Mouse (Mus musculus): ENCODE measurements at regions not wholly inside any gene's neighbourhood (a gene's known extent, or its start where the extent isn't known, plus 50 kb on each side); places are given as distances from the start of the nearest gene placed in this dataset.
"Not testable (repeated sequence)": the region's sequence is repeated elsewhere in the genome, so short reads cannot be mapped to it uniquely, and the experiment has no call there.

DNA sequence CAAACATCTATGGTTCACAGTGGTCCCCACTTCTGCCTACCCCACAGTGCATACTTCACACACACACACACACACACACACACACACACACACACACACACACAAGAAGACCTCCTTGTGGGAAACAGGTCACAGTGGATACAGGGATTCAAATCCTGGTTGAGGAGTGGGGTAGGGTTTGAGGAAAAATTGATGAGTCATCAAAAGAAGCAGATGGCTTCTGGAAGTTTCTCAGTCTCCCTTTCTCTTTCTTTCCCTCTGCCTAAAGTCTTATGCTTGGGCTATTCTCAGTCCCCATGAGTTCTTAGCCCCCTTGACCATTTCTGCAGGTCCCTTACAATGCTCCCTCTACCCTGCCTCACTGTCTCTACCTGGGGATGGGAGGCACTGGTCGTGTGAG, 56.4 kb downstream of the Rassf10 start:
- Histone ChIP-seq H3K4me3 (no peak overlapping the region), H3K27ac (no peak overlapping the region)
- DNase-seq (ENCODE audit: extremely low spot score in 1 of 2, low spot score in 2 of 2), result no peak
- intact Hi-C loops (cut with DNase I), result no loop called here
- TF ChIP-seq CTCF (IDR thresholded peaks at IDR 0.05), result no peak

DNA sequence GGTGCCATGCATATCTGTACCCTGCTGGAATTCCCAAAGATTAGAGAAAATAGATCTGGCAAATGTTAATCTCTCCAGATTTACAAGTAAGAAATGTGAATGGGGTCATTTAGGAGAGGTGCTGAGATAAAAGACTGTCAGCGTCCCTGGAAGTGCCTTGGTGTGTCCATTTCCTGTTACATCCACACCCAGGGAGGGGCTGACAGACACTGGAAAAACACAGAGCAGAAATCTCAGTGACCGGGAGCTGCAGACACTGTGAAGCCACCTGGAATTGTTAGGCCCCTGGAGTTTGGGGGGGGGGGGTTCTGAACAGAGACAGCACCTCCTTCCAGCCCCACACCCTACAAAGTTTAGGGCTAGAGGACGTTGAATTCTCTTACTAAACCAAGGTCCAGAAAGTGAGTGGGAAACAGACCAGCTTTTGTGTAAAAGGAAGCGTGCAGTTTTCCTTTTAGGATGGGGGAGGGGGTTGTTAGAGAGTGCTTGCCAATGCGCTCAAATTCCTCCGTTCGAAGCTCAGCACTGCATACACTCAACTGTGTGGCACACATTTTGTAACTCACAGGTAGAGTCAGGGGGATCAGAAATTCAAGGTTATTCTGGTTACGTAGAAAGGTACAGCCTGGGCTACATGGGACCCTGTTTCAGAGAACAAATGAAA, 63.5 kb downstream of the Rassf10 start:
- Histone ChIP-seq H3K27ac (no peak overlapping the region), H3K4me3 (no peak overlapping the region)
- no peak for TF ChIP-seq CTCF (IDR thresholded peaks at IDR 0.05)
- intact Hi-C loops (cut with DNase I), result no loop called here
- no peak for DNase-seq (ENCODE audit: extremely low spot score in 1 of 2, low spot score in 2 of 2)

GRCm38 (mm10) chr7:113021412-113021811, 67.7 kb downstream of the Rassf10 start:
- TF ChIP-seq CTCF (IDR thresholded peaks at IDR 0.05), result no peak
- H3K4me3 ChIP-seq, result no peak overlapping the region
- DNase-seq (ENCODE audit: extremely low spot score in 1 of 2, low spot score in 2 of 2), result no peak
- intact Hi-C loops (cut with DNase I), result no loop called here
- H3K27ac ChIP-seq, result no peak overlapping the region

- intact Hi-C loops (cut with DNase I), result no loop called here
- TF ChIP-seq CTCF (IDR thresholded peaks at IDR 0.05), result no peak
- no peak for DNase-seq (ENCODE audit: extremely low spot score in 1 of 2, low spot score in 2 of 2)
- no peak overlapping the region for H3K27ac ChIP-seq
- H3K4me3 ChIP-seq, result no peak overlapping the region
Measured at GRCm38 (mm10) chr7:113022516-113022915, 68.8 kb downstream of the Rassf10 start.

- intact Hi-C loops (cut with DNase I), result no loop called here
- Histone ChIP-seq H3K4me3 (no peak overlapping the region), H3K27ac (no peak overlapping the region)
- no peak for TF ChIP-seq CTCF (IDR thresholded peaks at IDR 0.05)
- no peak for DNase-seq (ENCODE audit: extremely low spot score in 1 of 2, low spot score in 2 of 2)
Measured at GRCm38 (mm10) chr7:113025758-113026157, 72.0 kb downstream of the Rassf10 start.

DNA sequence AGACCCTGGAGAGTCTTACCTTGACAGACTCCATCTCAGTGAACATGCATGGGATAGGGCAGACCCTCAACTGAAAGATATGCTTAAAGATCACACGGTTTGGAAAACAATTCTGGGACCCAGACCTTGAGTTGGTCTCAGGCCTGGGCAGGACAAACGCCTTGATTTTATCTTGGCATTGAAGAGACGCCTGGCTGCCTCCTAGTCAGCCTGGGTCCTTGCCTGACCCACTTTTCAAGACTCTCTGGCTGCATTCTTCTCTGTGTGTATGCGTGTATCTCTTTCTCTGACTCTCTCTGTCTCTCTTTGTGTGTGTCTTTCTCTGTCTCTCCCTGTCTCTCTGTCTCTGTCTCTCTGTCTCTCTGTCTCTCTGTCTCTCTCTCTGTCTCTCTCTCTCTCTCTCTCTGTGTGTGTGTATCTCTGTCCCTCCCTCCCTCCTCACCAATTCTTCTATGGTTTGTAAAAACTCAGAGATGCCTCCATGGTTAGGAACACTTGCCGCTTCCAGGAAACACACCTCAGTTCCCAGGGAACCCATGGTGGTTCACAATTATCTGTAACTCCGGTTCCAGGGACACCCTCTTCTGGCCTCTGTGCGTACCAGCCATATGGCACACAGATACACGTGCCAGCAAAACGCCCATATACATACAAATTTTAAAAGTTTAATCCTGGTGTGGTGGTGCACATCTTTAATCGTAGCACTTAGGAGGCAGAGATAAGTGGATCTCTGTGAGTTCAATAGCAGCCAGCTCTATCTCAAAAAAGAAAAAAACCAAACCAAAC, 72.7 kb downstream of the Rassf10 start:
- intact Hi-C loops (cut with DNase I), result no loop called here
- no peak overlapping the region for H3K4me3 ChIP-seq
- DNase-seq (ENCODE audit: extremely low spot score in 1 of 2, low spot score in 2 of 2), result no peak
- no peak overlapping the region for H3K27ac ChIP-seq
- no peak for TF ChIP-seq CTCF (IDR thresholded peaks at IDR 0.05)

GRCm38 (mm10) chr7:113027125-113027801, 73.5 kb downstream of the Rassf10 start:
- H3K27ac ChIP-seq, result no peak overlapping the region
- DNase-seq (ENCODE audit: extremely low spot score in 1 of 2, low spot score in 2 of 2), result no peak
- intact Hi-C loops (cut with DNase I), result no loop called here
- TF ChIP-seq CTCF (IDR thresholded peaks at IDR 0.05), result no peak
- H3K4me3 ChIP-seq, result no peak overlapping the region

DNA sequence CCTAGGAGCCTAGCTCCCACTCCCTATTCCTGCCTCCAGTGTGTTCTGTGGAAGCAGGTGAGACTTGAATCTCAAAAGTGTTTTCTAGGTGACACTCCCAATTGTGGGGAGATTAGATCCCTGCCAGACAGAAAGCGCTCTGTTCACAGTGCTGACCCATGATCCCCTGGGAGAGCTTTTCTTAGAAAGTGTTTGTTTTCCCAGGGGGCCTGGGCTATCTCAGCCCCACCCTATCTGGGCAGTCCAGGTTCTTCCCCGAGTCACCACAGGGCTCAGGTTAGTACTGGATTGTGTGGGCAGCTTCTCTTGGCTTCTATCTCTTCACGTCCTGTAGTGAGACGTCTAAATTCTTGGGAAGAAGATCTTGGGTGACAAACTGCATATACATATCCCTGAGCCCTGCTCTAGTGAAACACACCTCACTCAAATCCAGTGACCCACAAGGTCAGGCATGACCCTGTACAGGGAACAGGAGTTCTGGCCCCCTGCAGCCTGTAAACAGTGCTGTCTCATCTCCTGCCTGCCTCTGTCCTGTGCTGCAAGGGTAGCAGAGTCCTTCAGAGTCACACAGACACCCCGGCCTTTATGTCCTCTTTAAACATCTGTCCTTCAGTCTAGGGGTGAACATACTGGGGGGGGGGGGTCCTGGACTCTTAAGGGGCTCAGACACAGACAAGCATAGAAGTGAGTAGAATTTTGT, 76.4 kb downstream of the Rassf10 start:
- intact Hi-C loops (cut with DNase I), result no loop called here
- Histone ChIP-seq H3K4me3 (no peak overlapping the region), H3K27ac (no peak overlapping the region)
- no peak for TF ChIP-seq CTCF (IDR thresholded peaks at IDR 0.05)
- DNase-seq (ENCODE audit: extremely low spot score in 1 of 2, low spot score in 2 of 2), result no peak

DNA sequence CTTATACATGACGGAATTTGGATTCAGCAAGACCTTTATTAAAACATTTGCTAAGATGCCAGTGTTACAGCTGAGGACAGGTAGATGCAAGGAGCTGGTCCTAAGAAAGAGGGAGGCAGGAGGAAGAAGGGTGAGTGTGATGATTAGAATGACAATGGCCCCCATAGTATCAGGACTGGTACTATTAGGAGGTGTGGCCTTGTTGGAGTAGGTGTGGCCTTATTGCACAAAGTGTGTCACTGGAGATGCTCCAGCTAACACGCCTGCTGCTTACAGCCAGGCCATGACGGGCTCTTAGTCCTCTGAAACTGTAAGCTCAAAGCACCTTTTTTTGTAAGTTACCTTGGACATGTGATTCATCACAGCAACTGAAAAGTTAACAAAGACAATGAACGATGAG, 82.0 kb downstream of the Rassf10 start:
- H3K27ac ChIP-seq, result no peak overlapping the region
- DNase-seq (ENCODE audit: extremely low spot score in 1 of 2, low spot score in 2 of 2), result no peak
- no peak overlapping the region for H3K4me3 ChIP-seq
- TF ChIP-seq CTCF (IDR thresholded peaks at IDR 0.05), result no peak
- intact Hi-C loops (cut with DNase I), result no loop called here

DNA sequence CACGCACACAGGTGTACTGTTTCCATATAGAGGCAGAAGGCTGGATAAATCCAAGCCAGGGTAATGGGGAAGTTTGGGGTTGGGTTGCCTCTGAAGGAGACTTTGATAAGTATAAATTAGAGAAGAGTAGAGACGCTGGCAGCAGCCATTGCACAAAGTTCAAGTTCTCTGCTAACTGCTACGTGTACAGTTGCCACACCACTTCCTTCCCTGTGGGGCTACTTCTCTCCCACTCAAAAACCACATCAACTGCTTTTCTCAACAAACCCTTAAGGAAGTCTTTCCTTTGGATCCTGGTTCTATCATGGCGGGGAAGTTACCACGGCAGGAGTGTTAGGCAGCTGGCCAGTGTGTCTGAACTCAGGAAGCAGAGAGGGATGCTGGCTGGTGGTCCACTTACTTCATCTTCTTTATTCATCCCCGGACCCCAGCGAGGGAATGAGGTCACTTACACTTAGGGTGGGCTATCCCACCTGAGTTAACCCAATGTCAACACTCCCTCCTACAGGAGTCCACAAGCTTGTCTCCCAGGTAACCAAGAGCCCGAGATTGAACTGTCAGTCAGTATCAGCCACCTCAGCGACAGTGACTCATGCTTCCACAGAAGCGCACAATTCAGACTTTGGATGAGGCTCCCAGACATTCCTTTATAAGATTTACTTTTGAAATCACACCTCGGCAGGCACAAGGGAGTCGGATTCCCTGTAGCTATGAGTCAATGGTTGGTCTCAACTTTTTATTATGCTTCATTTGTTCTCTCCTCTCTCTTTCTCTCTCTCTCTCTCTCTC, 84.3 kb downstream of the Rassf10 start:
- Histone ChIP-seq H3K27ac (no peak overlapping the region), H3K4me3 (no peak overlapping the region)
- intact Hi-C loops (cut with DNase I), result no loop called here
- TF ChIP-seq CTCF (IDR thresholded peaks at IDR 0.05), result no peak
- no peak for DNase-seq (ENCODE audit: extremely low spot score in 1 of 2, low spot score in 2 of 2)

DNA sequence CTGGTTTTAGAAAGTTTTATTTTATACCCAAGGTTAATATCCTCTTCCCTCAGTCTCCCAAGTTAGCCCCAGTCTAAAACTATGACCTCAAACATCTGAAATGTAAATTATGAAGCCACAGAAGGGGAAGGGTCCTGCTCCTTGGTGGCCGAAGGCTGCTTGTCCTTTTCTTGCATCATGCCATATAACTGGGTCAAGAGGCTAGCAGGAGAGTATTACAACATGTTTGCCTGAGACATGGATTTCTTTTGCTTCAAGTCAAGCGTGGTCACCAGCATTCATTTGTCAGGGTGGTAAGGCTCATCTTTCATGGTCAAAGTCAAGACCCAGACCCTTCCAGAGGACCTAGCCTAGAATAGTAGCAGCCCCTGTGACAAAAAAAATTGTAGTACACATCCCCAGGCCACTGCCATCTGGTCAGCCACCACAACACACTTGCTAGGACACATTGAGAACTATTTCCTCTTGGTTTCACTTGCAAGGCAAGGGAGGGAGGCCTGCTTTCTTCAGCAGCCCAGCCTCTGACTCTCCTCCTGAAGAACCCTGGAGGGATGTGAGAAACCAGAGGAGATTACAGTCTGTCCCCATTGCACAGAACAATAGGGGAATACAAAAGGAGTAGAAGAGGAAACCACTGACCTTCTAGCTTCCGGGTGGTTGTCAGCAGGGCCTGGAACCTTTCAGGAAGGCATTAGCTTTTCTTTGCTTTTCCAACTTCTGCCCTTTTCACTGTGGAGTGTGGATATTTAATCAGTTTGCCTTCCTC, 85.3 kb downstream of the Rassf10 start:
- TF ChIP-seq CTCF (IDR thresholded peaks at IDR 0.05), result no peak
- intact Hi-C loops (cut with DNase I), result no loop called here

DNA sequence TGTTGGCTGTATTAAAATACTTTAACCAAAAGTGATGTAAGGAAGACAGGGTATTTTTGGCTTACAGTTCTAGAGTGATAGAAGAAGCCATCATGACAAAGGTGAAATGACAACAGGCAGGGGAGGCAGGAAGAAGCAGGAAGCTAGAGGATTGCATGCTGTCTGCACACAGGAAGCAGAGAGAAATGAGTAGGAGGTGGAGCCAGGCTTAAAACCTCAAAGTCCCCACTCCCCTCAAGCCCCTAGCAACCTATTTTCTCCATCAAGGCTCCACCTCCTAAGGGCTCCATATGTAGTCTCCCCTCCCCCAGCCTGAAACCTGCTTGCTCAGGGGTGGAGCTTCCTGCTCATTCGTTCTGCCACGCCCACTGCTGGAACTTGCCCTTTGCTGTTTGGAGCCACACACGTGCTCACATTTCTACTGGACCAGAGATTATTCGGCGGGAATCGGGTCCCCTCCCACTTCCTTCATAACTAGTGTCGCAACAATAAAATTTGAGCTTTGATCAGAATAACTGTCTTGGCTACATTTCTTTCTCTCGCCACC, 91.9 kb downstream of the Rassf10 start:
- H3K4me3 ChIP-seq; H3K27ac ChIP-seq; intact Hi-C loops (cut with DNase I); DNase-seq (ENCODE audit: extremely low spot score in 1 of 2, low spot score in 2 of 2): not testable (repeated sequence)

More for the DNA sequence above, 85.3 kb downstream of the Rassf10 start:
- DNase-seq (ENCODE audit: extremely low spot score in 1 of 2, low spot score in 2 of 2), result no peak
- H3K4me3 ChIP-seq, result no peak overlapping the region
- no peak overlapping the region for H3K27ac ChIP-seq
